Mouse (Mus musculus): ENCODE data around the gene Isg20l2.

GRCm38 (mm10) chr3:87930078-87930795 lies at the start of gene Isg20l2, which contains the start of gene Rrnad1:
- TF ChIP-seq CTCF (IDR thresholded peaks at IDR 0.05) (peak; percentile 77), EP300 (IDR thresholded peaks at IDR 0.05; ENCODE audit: insufficient read depth, low read depth, low read length) (peak; percentile 85), POLR2A (IDR thresholded peaks at IDR 0.05; ENCODE audit: insufficient read depth, low read depth, low read length) (peak; percentile 90)

All from heart, adult 2 months (tissue).